Mouse (Mus musculus): ENCODE measurements around the gene Gm33815. TPM values are rescaled to one million over a fixed set of nuclear protein-coding genes. Genes with fewer than 3 reads are reported as not detected.
"Not testable (repeated sequence)": the region's sequence is repeated elsewhere in the genome, so short reads cannot be mapped to it uniquely, and the experiment has no call there.

Gm33815 gene
- not detected in 2 replicates for polyA plus RNA-seq (2016; fragmentation: Nextera tagmentation; extraction: Ambion mirVana)

GRCm38 (mm10) chrY:69320832-69321231, at the start of gene Gm33815:
Gm33815 (plus strand) TSS chrY:69321132.
- not testable (repeated sequence) for H3K4me3 ChIP-seq; DNase-seq (ENCODE audit: low spot score); H3K27ac ChIP-seq; H3K4me1 ChIP-seq; H3K36me3 ChIP-seq; H3K27me3 ChIP-seq (ENCODE audit: low read depth, poor library complexity, severe bottlenecking); H3K9me3 ChIP-seq (replicated peaks)
- no CpG with 5 or more reads among the region's 1 CpGs for WGBS
